Mouse (Mus musculus): ENCODE data around the gene Zc3h15. TPM values are rescaled to one million over a fixed set of nuclear protein-coding genes. Genes with fewer than 3 reads are reported as not detected.

Gene Zc3h15
- total RNA-seq (2023), result 100 to 1,000 TPM; 107 to 118 TPM

DNA sequence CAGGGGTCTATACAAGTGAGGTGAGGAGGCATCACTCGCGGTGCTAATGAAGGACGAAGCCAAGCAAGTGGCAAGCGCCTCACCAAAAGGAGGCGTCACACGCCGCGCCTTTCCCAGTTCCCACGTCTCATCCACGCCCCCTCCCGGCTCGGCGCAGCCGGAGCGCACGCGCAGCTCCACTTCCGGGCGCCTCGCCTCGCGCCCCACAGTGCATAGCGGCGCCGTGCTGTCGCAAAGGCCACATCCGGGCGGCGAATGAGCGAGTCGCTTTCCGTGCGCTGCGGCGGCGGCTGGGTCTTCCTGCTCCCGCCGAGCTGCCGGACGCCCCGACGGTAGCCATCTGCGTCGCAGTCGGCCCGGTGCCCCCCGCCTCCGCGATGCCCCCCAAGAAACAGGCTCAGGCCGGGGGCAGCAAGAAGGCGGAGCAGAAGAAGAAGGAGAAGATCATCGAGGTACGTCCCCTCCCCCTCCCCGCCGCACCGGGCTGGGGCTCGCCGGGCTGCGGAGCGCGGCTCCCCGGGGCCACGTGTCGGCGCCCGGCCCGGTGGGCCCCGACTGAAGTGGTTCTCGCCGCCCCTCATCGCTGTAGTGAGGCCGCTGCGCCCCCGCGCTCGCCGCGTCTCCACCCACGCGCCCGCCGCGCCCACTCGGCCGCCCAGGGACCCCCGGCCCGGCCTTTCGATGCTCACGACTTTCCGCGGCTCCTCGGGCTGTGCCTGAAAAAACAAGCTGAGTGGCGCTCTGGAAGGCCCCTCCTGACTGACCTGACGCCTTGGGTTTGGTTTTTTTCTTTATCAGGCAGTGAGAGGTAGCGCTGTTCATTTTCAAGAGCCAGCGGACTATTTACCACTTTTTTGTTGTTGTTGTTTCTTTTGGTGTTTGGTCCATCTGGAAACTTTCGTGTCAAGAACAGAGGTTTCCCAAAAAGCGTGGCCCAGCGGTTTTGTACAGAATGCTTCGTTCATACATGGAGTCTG lies at the start of gene Zc3h15:
Gene Zc3h15, plus strand, starts transcription at position 160 of the 977 bp plus-strand sequence.

Other genes with a start within 250 kb of the Zc3h15 start
- 10 to 100 TPM; 56.0 to 63.1 TPM for gene Itgav, start 80.0 kb downstream of the Zc3h15 start, total RNA-seq (2023)
- gene Fam171b, start 168.2 kb downstream of the Zc3h15 start, total RNA-seq (2023), result under 1 TPM; 0.09 to 0.17 TPM

Measured in B cell, adult 67 days (primary cell).